Mouse (Mus musculus): ENCODE results near the gene Stard9. TPM values are rescaled to one million over a fixed set of nuclear protein-coding genes. Genes with fewer than 3 reads are reported as not detected.

The Stard9 gene
- 1 to 10 TPM; 8.7 to 9.0 TPM for total RNA-seq (2021)
- polyA plus RNA-seq (2012; rRNA removed), result 5.1 and 5.9 TPM in 2 replicates
- long read RNA-seq, result 0 reads

GRCm38 (mm10) chr2:120628886-120629735 lies at the start of gene Stard9:
Gene Stard9 (plus strand): TSS chr2:120629121.
- DNase-seq, result peak; percentile 99

GRCm38 (mm10) chr2:120589759-120590158 lies 39.2 kb upstream of the Stard9 start:
- no peak for DNase-seq

- DNase-seq, result no peak
Observed at GRCm38 (mm10) chr2:120592227-120592626, 36.7 kb upstream of the Stard9 start.

- DNase-seq, result no peak
Observed at GRCm38 (mm10) chr2:120597734-120598133, 31.2 kb upstream of the Stard9 start.

- no peak for DNase-seq
Observed at GRCm38 (mm10) chr2:120599506-120599905, 29.4 kb upstream of the Stard9 start.

- peak; percentile 19 for DNase-seq
Observed at GRCm38 (mm10) chr2:120606021-120606690, 22.8 kb upstream of the Stard9 start.

GRCm38 (mm10) chr2:120608830-120609723 lies 19.8 kb upstream of the Stard9 start, which contains the start of the genes Haus2 and Lrrc57:
Gene Haus2 (plus strand): TSS chr2:120609383.
Gene Lrrc57 (minus strand): TSS chr2:120609520.
- DNase-seq, result peak; percentile 93

- DNase-seq, result no peak
Observed at GRCm38 (mm10) chr2:120616279-120617163, 12.4 kb upstream of the Stard9 start.

GRCm38 (mm10) chr2:120619538-120619937 lies 9.4 kb upstream of the Stard9 start:
- DNase-seq, result no peak

GRCm38 (mm10) chr2:120622920-120623319 lies 6.0 kb upstream of the Stard9 start:
- no peak for DNase-seq

- no peak for DNase-seq
Observed at GRCm38 (mm10) chr2:120628076-120628865, 650 bp upstream of the Stard9 start.

GRCm38 (mm10) chr2:120630246-120630645 lies 1.3 kb downstream of the Stard9 start:
- no peak for DNase-seq

GRCm38 (mm10) chr2:120630655-120631054 lies 1.7 kb downstream of the Stard9 start:
- DNase-seq, result peak; percentile 20

GRCm38 (mm10) chr2:120631521-120631920 lies 2.6 kb downstream of the Stard9 start:
- no peak for DNase-seq

GRCm38 (mm10) chr2:120631957-120632356 lies 3.0 kb downstream of the Stard9 start:
- DNase-seq, result peak; percentile 49

- DNase-seq, result no peak
Observed at GRCm38 (mm10) chr2:120640835-120641234, 11.9 kb downstream of the Stard9 start.

GRCm38 (mm10) chr2:120643836-120644235 lies 14.9 kb downstream of the Stard9 start:
- no peak for DNase-seq

GRCm38 (mm10) chr2:120646777-120647176 lies 17.9 kb downstream of the Stard9 start:
- no peak for DNase-seq

GRCm38 (mm10) chr2:120652256-120652924 lies 23.5 kb downstream of the Stard9 start:
- peak; percentile 10 for DNase-seq

- no peak for DNase-seq
Observed at GRCm38 (mm10) chr2:120652925-120653284, 24.0 kb downstream of the Stard9 start.

Measured in adrenal gland, adult 2 months (tissue).